Mouse (Mus musculus): ENCODE results near the gene Il1rap. TPM values are rescaled to one million over a fixed set of nuclear protein-coding genes. Genes with fewer than 3 reads are reported as not detected.

Il1rap gene
- polyA plus RNA-seq, 1 experiment from 2014 or later: 1.9 TPM

DNA sequence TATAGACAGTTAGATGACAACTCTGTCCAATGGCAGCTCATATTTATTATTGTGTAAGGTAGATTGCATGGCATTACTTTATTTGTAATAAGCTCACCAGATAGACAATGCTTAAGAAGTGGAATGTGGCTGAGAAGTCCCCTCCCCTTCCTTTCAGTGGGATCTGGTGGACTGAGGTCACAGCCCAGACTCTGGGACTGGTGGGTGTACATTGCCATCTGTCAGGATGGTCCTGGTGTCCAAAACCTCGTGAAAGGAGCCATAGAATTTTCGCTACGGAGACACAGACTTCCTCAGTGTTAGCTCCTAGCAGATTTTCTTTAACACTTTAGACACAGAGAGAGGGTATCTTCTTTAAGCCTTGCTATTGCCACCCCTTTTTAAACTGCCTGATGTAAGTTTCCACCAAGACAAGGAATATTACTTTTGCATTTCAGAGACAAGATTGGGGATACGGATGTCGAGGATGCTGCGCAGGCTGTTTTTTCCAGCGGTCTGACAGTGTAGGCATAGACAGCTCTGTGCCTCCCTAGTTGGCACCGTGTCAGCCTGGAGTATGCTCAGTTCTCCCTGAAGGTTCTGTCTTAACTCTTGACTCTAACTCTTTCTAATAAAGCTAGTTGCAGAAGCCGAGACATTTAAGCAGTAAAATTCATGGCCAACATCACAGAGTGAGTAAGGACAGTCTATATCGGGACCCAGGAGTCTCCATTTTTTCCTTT lies 31.2 kb downstream of the Il1rap start:
- 71% methylated on average over 10 of the region's 10 CpGs for WGBS (ENCODE audit: insufficient replicate concordance)
- no peaks in the 10 kb centered on the region for H3K27me3 ChIP-seq
- no peak overlapping the region for H3K27ac ChIP-seq (replicated peaks)
- no peak for ATAC-seq (ENCODE audit: insufficient read depth)
- no peak overlapping the region for H3K4me2 ChIP-seq
- no peak overlapping the region for H3K4me3 ChIP-seq (replicated peaks)
- H3K9ac ChIP-seq: no peak overlapping the region
- H3K9me3 ChIP-seq (replicated peaks): no peaks in the 10 kb centered on the region
- H3K36me3 ChIP-seq (replicated peaks): no peaks in the 10 kb centered on the region
- H3K4me1 ChIP-seq (replicated peaks): no peaks in the 10 kb centered on the region

DNA sequence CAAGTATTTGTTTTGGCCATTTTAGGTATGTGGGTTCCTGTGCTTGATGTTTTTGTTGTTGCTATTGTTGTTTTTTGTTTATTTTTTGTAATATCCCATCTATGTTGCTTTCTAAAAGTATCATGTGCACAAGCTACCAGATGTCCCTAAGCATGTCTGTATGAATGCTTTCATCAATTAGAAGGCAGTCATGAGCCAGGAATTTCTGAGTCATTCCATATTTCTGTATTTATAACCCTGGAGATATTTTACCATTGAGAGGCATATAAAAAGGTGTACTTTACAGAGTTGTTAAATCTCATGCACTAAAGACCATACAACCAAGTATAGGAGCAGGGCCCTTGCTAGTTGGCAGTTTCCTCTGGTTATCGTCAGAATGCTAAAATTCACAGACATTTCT lies 41.6 kb downstream of the Il1rap start:
- Histone ChIP-seq H3K4me2 (no peak overlapping the region), H3K9ac (no peak overlapping the region), H3K36me3 (replicated peaks) (no peaks in the 10 kb centered on the region), H3K27ac (replicated peaks) (no peak overlapping the region), H3K4me3 (replicated peaks) (no peak overlapping the region), H3K9me3 (replicated peaks) (no peaks in the 10 kb centered on the region), H3K27me3 (no peaks in the 10 kb centered on the region), H3K4me1 (replicated peaks) (no peaks in the 10 kb centered on the region)
- 68% methylated on average over 1 of the region's 1 CpGs for WGBS (ENCODE audit: insufficient replicate concordance)
- ATAC-seq (ENCODE audit: insufficient read depth): no peak

GRCm38 (mm10) chr16:26626065-26626464 lies 44.6 kb downstream of the Il1rap start:
- Histone ChIP-seq H3K27ac (replicated peaks) (no peak overlapping the region), H3K36me3 (replicated peaks) (no peaks in the 10 kb centered on the region), H3K9ac (no peak overlapping the region), H3K4me1 (replicated peaks) (no peaks in the 10 kb centered on the region), H3K4me3 (replicated peaks) (no peak overlapping the region), H3K9me3 (replicated peaks) (no peaks in the 10 kb centered on the region), H3K4me2 (no peak overlapping the region), H3K27me3 (no peaks in the 10 kb centered on the region)
- ATAC-seq (ENCODE audit: insufficient read depth): no peak
- 47% methylated on average over 3 of the region's 3 CpGs for WGBS (ENCODE audit: insufficient replicate concordance)

GRCm38 (mm10) chr16:26634800-26635199 lies 53.3 kb downstream of the Il1rap start:
- no peaks in the 10 kb centered on the region for H3K36me3 ChIP-seq (replicated peaks)
- H3K27ac ChIP-seq (replicated peaks): no peak overlapping the region
- H3K9ac ChIP-seq: no peak overlapping the region
- no peaks in the 10 kb centered on the region for H3K27me3 ChIP-seq
- H3K9me3 ChIP-seq (replicated peaks): no peaks in the 10 kb centered on the region
- no peak overlapping the region for H3K4me3 ChIP-seq (replicated peaks)
- 42% methylated on average over 2 of the region's 2 CpGs for WGBS (ENCODE audit: insufficient replicate concordance)
- H3K4me1 ChIP-seq (replicated peaks): no peaks in the 10 kb centered on the region
- no peak overlapping the region for H3K4me2 ChIP-seq
- ATAC-seq (ENCODE audit: insufficient read depth): no peak

GRCm38 (mm10) chr16:26643077-26643476 lies 61.6 kb downstream of the Il1rap start:
- ATAC-seq (ENCODE audit: insufficient read depth): no peak
- H3K27ac ChIP-seq (replicated peaks): no peak overlapping the region
- no peak overlapping the region for H3K9ac ChIP-seq
- H3K36me3 ChIP-seq (replicated peaks): no peaks in the 10 kb centered on the region
- no peaks in the 10 kb centered on the region for H3K9me3 ChIP-seq (replicated peaks)
- no peak overlapping the region for H3K4me2 ChIP-seq
- no peak overlapping the region for H3K4me3 ChIP-seq (replicated peaks)
- H3K4me1 ChIP-seq (replicated peaks): no peaks in the 10 kb centered on the region
- 64% methylated on average over 6 of the region's 6 CpGs for WGBS (ENCODE audit: insufficient replicate concordance)
- H3K27me3 ChIP-seq: no peaks in the 10 kb centered on the region

DNA sequence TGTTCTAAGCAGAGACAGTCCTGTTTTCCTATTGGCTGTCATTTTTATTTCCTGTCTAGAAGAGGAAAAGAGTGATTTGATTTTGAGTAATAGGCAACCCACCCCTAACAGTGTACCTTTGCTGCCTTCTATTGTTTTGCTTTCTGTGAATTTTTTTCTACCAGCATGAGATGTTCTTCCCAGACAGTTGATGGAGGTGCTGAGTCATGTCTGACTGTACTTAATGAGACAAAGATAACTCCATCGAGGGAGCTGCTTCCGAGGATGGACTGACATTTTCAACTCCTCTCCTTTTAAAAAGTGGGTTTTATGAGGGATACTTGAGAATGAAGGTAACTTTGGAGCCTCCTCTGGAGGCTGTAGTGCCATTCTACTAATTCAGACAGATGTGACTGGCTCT lies 64.6 kb downstream of the Il1rap start:
- 29% methylated on average over 2 of the region's 2 CpGs for WGBS (ENCODE audit: insufficient replicate concordance)
- H3K4me1 ChIP-seq (replicated peaks): no peaks in the 10 kb centered on the region
- H3K4me3 ChIP-seq (replicated peaks): no peak overlapping the region
- H3K27me3 ChIP-seq: no peaks in the 10 kb centered on the region
- no peaks in the 10 kb centered on the region for H3K9me3 ChIP-seq (replicated peaks)
- no peak overlapping the region for H3K9ac ChIP-seq
- no peak overlapping the region for H3K4me2 ChIP-seq
- no peak for ATAC-seq (ENCODE audit: insufficient read depth)
- no peak overlapping the region for H3K27ac ChIP-seq (replicated peaks)
- H3K36me3 ChIP-seq (replicated peaks): no peaks in the 10 kb centered on the region

DNA sequence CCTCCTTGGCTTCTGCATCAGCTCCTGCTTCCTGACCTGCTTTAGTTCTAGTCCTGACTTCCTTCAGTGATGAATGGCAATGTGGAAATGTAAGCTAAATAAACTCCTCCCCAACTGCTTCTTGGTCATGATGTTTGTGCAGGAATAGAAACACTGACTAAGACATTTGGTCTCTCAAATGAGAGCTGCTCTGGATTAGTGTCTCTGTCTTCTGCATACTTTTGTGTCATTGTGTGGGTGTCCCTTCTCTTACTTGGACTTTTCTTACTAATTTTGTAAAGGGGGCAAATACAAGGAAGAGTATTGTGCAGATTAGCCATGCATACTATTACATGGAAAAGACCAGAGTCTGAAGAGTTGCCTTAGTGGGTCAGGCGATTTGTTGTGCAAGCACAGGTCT lies 65.5 kb downstream of the Il1rap start:
- H3K36me3 ChIP-seq (replicated peaks): no peaks in the 10 kb centered on the region
- 34% methylated on average over 1 of the region's 1 CpGs for WGBS (ENCODE audit: insufficient replicate concordance)
- H3K4me2 ChIP-seq: no peak overlapping the region
- H3K4me3 ChIP-seq (replicated peaks): no peak overlapping the region
- ATAC-seq (ENCODE audit: insufficient read depth): no peak
- no peak overlapping the region for H3K9ac ChIP-seq
- no peaks in the 10 kb centered on the region for H3K4me1 ChIP-seq (replicated peaks)
- no peaks in the 10 kb centered on the region for H3K9me3 ChIP-seq (replicated peaks)
- H3K27ac ChIP-seq (replicated peaks): no peak overlapping the region
- H3K27me3 ChIP-seq: no peaks in the 10 kb centered on the region

GRCm38 (mm10) chr16:26662722-26663436 lies 81.4 kb downstream of the Il1rap start:
- H3K27ac ChIP-seq (replicated peaks): no peak overlapping the region
- H3K4me1 ChIP-seq (replicated peaks): no peaks in the 10 kb centered on the region
- WGBS (ENCODE audit: insufficient replicate concordance): 69% methylated on average over 7 of the region's 7 CpGs
- no peak overlapping the region for H3K4me2 ChIP-seq
- no peak overlapping the region for H3K9ac ChIP-seq
- no peaks in the 10 kb centered on the region for H3K9me3 ChIP-seq (replicated peaks)
- no peak overlapping the region for H3K4me3 ChIP-seq (replicated peaks)
- no peaks in the 10 kb centered on the region for H3K27me3 ChIP-seq
- no peaks in the 10 kb centered on the region for H3K36me3 ChIP-seq (replicated peaks)
- no peak for ATAC-seq (ENCODE audit: insufficient read depth)

GRCm38 (mm10) chr16:26666401-26666800 lies 84.9 kb downstream of the Il1rap start:
- Histone ChIP-seq H3K9ac (no peak overlapping the region), H3K4me1 (replicated peaks) (no peaks in the 10 kb centered on the region), H3K27me3 (no peaks in the 10 kb centered on the region), H3K27ac (replicated peaks) (no peak overlapping the region), H3K4me2 (no peak overlapping the region), H3K36me3 (replicated peaks) (no peaks in the 10 kb centered on the region), H3K9me3 (replicated peaks) (no peaks in the 10 kb centered on the region), H3K4me3 (replicated peaks) (no peak overlapping the region)
- ATAC-seq (ENCODE audit: insufficient read depth): no peak
- 62% methylated on average over 2 of the region's 2 CpGs for WGBS (ENCODE audit: insufficient replicate concordance)

DNA sequence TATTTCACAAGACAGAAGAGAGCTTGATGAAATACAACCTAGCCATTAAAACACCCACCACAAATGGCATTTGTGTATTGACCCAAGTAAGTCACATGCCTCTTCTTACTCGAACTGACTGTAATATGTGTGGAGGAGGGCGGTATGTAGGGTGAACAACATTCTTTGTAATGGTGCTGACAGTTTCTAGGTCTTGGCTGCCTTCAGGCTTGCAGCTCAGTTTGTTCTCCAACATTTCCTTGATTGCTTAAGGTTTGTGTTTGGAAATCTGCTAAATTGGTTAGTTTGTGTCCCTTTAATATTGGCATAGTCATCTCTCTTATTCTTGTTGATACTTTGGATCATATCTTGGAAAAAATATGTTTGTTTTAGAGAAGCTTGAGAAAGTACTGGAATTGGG lies 87.6 kb downstream of the Il1rap start:
- no peak overlapping the region for H3K9ac ChIP-seq
- no peak overlapping the region for H3K4me2 ChIP-seq
- H3K4me3 ChIP-seq (replicated peaks): no peak overlapping the region
- H3K9me3 ChIP-seq (replicated peaks): no peaks in the 10 kb centered on the region
- no peak overlapping the region for H3K27ac ChIP-seq (replicated peaks)
- no peaks in the 10 kb centered on the region for H3K27me3 ChIP-seq
- no peaks in the 10 kb centered on the region for H3K4me1 ChIP-seq (replicated peaks)
- 59% methylated on average over 2 of the region's 2 CpGs for WGBS (ENCODE audit: insufficient replicate concordance)
- no peak for ATAC-seq (ENCODE audit: insufficient read depth)
- no peaks in the 10 kb centered on the region for H3K36me3 ChIP-seq (replicated peaks)

DNA sequence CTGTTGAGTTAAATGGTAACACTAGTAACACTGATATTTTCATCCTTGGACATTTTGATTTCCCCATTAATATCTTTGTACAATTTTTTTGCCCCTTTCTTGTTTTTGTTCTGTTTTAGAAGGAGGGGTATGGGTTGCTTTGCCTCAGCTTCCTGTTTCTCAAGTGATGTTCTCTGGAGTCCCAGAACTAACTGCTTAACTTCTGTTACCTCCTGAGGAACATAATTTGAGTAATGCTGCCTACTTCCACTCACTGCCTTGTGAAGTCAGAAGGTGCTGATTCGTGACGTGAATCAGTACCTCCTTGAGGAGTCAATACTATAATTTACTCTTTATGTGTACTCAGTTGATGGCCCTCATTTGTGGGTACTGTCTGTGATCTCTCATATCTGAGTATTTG lies 98.9 kb downstream of the Il1rap start:
- no peaks in the 10 kb centered on the region for H3K9me3 ChIP-seq (replicated peaks)
- ATAC-seq (ENCODE audit: insufficient read depth): no peak
- no peaks in the 10 kb centered on the region for H3K4me1 ChIP-seq (replicated peaks)
- no peaks in the 10 kb centered on the region for H3K27me3 ChIP-seq
- no peak overlapping the region for H3K9ac ChIP-seq
- 57% methylated on average over 2 of the region's 2 CpGs for WGBS (ENCODE audit: insufficient replicate concordance)
- H3K27ac ChIP-seq (replicated peaks): no peak overlapping the region
- no peaks in the 10 kb centered on the region for H3K36me3 ChIP-seq (replicated peaks)
- no peak overlapping the region for H3K4me2 ChIP-seq
- H3K4me3 ChIP-seq (replicated peaks): no peak overlapping the region

DNA sequence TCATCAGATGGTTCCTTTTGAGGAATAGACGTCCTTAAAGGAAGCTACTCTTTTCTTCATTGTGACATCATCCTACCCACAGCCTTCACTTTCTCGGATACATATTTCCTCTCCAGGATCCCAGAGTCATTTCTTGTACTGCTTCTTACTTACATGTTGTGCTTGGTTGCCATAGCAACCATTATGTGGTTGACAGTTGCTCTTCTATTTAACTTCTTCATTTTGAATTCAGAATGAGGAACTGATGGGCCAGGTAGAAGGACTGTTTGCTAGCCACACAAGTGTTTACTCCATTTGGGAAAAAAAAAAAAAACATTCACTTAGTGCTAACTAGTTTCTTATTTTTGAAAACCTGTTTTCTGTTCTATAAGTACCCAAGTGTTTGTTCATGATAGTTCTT lies 108.3 kb downstream of the Il1rap start:
- no peak overlapping the region for H3K27ac ChIP-seq (replicated peaks)
- no peak overlapping the region for H3K4me3 ChIP-seq (replicated peaks)
- H3K9me3 ChIP-seq (replicated peaks): no peaks in the 10 kb centered on the region
- WGBS (ENCODE audit: insufficient replicate concordance): 26% methylated on average over 2 of the region's 2 CpGs
- no peaks in the 10 kb centered on the region for H3K36me3 ChIP-seq (replicated peaks)
- no peaks in the 10 kb centered on the region for H3K4me1 ChIP-seq (replicated peaks)
- no peak for ATAC-seq (ENCODE audit: insufficient read depth)
- no peaks in the 10 kb centered on the region for H3K27me3 ChIP-seq
- no peak overlapping the region for H3K4me2 ChIP-seq
- no peak overlapping the region for H3K9ac ChIP-seq
